Mouse (Mus musculus) cortical plate, adult 2 months (tissue): Measurements from ENCODE around the gene Olfr455.

Source experiments
- CTCF ChIP-seq: fragments of 200-500 bp; IDR thresholded peaks from 2 replicates; pipeline ENCODE4 v1.5.1; 2011; ENCODE audit warnings: mild to moderate bottlenecking, control low read depth, low read length; ENCODE audit not compliant: insufficient read depth; ENCODE audit errors: extremely low read depth
- POLR2A ChIP-seq: fragments of 200-500 bp; IDR thresholded peaks from 2 replicates; pipeline ENCODE4 v1.6.1; 2011; ENCODE audit warnings: mild to moderate bottlenecking, low read length, control low read depth; ENCODE audit not compliant: insufficient read depth; ENCODE audit errors: extremely low read depth

DNA sequence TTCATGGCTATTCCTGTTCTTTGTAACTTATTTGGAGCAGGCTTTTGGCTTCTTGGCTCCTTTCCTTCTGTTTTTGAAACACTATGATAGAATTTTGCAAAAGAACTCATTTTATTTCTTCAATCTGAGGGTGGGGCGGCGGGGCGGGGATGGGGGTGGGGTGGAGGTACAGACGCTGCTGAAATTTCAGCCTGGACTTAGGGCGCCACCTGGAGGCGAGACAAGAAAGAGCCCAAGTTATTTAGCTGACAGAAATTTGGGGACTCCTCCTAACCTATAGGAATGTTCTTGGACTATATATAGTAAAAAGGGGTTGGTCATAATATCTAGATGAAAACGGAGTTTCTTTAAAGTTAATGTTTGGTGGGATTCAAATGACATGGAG is 36.1 kb upstream of the Olfr455 start:
- TF ChIP-seq CTCF (peak; percentile 60), POLR2A (no peak)
